Mouse (Mus musculus) CD8-positive naive resting alpha-beta T cell, adult 2 months (primary cell): ENCODE measurements around the gene Prr14l.
"Not testable (repeated sequence)": the region's sequence is repeated elsewhere in the genome, so short reads cannot be mapped to it uniquely, and the experiment has no call there.

Source experiments
- DNase-seq, 2 experiments: peaks; one replicate each; pipeline ENCODE4 v3.0.0; 2022; ENCODE audit warnings: low read depth in 2 of 2, low spot score in 2 of 2

Prr14l gene

DNA sequence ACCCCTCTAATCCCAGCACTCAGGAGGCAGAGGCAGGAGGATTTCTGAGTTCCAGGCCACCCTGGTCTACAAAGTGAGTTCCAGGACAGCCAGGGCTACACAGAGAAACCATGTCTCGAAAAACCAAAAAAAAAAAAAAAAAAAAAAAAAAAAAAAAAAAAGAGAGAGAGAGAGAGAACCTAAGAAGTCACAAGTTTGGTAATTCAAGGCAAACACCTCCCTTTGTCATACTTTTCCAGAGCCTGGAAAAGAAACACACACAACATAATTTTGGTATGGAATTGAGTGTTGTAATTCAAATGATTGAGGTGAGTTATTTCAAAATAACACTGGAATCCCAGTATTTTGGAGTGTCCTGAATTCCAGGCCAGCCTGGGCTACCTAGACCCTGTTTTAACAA is 67.6 kb downstream of the Prr14l start:
- DNase-seq, result not testable (repeated sequence)

DNA sequence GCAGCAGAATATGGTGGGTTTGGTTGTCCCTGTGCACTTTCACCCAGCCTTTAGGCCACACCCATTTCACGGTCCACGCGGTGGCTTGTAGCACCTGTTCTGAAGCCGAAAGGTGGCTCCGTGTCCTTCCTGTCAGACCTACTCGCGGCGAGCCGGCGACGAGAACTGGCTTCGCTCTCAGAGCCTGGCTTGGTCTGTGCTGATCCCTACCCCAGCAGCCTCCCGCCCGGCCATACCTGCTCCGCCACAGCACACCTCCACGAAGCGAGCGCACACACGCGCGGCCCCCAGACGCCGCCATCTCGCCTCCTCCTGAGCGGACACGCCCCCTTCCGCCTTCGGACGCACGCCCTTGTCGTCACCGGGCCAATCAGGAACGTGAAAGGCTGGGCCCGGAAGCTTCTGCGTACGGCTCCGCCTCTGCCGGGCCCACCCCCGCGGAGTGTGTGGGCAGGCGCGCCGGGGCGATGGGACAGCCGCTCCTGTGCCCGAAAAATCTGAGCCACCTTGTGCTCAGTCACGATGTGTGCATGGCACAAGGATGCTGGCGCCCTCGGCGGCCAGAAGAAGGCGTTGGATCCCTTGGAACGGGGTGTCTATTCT is 68.6 kb downstream of the Prr14l start, which contains the start of gene Pisd:
TSS of gene Pisd (minus strand) at position 334 of the 603 bp plus-strand sequence.
- peak; percentile 89 to 90 for DNase-seq

DNA sequence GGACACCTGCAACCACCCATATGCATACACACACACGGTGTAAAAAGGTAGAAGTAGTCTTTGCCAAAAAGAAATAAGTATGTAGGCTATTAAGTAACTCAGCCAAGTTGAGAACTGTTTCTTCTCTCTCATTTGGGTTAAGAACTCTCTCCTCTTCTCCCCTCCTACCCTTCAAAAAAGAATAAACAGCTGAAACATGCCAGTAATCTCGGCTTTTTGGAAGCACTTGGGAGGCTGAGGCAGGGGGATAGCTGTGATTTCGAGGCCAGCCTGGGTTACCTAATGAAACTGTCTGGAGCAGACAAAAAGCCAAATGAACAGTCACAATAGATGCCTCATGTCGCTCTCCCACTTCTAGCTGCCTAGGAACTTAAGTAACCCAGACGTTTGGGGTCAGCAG is 69.3 kb downstream of the Prr14l start:
- DNase-seq, result no peak

DNA sequence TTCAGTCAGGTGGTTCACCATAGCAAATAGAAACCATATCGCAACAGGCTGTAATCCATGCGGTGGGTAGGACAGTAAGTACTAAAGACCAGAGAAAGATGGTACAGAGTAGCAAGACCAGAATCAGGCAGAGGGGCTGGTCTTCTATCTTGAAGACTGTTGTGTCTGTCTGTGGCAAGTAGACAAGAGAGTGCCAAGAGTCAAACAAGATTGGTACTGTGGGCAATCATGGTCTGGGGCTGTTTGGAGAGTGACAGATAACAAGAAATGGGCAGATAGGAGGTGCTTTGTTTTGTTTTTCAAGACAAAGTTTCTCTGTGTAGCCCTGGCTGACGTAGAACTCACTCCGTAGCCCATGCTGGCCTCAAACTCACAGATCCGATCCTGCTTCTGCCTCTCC is 72.5 kb downstream of the Prr14l start:
- DNase-seq, result no peak

DNA sequence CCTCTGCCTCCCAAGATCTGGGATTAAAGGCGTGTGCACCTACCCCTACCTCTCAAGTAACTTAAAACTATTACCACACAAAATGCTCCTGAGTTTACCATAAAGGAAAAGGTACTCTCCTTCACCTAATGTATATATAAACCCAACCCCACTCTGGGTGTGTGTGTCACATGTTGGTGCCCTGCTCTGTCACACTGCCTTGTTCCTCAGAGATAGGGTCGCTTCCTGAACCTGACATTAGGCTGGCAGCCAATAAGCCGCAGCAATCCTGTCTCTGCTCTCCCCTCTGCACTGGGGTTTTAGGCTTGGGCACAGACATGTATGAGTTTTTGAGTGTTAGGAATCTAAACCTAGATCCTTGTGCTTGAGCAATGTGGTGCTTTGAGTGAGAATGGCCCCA is 75.9 kb downstream of the Prr14l start:
- DNase-seq, result no peak

DNA sequence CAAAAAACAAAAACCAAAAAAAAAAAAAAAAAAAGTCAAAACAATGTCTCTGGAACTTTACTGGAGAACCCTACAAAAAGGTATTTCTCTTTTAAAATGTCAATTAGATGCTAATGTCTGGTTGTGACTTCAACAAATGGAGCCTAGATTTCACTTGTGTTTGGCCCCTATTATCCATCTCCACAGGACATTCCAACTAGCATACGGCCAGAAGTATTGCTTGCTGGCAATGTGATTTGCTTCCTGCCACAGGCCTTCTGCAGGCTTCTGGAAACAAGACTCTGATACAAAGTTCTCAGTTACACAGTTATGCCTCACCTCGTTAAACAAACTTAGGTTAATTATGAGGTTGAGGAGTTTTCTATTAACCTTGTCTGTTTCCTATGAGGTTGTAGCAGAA is 81.7 kb downstream of the Prr14l start:
- no peak for DNase-seq

DNA sequence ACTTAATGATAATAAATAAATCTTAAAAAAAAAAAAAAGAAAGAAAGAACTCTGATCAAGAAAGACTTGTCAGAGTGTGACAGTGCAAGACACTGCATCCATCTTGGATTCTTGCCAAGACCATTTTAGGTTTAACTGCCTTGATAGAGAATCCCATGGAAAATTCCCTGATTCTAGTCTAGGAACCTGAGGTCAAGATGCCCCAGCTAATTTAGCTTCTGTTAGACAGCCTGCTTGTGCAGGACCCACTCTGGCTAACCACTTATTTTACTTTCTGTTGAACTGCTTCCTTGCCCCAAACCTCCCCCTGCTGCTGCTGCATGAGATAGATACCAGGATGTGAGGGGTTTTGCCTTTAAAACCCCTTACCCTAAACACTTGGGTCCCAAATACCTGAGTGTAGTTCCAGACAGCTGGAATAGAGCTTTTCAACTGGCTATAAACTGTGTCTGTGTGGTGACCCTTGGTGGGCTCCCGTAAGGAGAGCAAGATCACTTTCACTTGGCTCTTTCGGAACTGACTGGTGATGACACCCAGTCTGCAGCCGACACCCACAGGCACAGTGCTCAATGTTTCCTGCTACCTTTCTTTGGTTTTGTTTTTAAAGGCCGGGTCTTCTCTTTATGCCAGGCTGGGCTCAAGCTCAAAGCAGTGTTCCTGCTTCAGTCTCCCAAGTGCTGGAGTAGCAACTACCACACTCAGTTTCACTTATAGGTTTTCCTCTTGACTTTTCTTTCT is 86.3 kb downstream of the Prr14l start:
- DNase-seq, result no peak

DNA sequence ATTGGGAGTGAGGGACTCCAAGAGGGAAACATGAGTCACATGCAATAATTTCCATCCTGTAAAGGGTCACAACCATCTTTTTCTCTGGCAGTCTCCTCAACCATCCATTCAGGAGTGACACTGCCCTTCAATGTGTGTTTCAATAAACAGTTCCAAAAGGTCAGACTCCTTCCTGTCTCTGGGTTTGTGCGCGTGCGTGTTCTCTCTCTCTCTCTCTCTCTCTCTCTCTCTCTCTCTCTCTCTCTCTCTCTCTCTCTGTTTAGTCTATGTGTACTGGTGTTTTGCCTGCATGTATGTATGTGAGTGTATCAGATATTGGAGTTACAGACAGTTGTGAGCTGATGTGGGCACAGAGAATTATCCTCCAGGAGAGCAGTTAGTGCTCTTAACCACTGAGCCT is 87.1 kb downstream of the Prr14l start:
- DNase-seq, result no peak

DNA sequence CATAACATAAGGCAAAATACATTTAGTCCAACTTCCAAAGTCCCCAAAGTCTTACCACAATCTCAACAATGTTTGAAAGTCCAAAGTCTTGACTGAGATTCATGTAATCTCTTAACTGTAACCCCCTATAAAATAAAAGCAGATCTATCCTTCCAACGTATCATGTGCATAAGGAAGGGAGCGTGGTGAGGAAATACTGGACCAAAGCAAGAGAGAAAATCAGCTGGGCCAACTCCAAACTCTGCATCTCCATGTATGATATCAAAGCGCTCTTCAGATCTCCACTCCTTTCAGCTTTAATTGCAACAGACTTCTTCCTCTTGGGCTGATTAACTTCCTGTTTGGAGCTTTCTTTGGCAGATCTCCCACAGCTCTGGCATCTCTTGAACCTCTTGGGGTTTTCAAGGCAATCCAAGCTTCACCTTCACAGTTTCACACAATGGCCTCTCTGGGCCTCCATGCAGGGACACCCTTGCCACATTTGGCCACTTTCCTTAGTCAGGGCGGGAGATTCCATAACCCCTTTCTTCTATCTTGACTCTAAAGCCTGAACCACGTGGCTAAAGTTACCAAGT is 92.4 kb downstream of the Prr14l start:
- no peak for DNase-seq

DNA sequence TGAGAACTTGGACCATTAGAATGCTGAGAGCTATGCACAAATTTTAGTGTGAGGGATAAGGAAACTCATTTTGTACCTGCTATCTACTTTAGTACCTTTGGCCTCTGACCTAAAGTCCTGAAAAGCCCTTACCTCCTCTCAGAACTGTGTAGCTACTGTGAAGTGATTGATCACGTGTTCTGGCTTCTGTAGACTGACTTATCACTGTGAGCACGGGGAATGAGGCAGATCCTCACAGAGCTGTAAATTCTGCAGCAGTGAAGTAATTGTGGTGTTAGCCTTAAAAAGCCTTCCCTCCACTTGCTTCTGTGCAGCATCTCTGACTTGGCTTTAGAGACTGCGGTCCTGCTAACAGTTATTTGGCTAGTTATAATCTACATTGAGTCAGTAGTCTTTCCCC is 93.3 kb downstream of the Prr14l start:
- no peak for DNase-seq

DNA sequence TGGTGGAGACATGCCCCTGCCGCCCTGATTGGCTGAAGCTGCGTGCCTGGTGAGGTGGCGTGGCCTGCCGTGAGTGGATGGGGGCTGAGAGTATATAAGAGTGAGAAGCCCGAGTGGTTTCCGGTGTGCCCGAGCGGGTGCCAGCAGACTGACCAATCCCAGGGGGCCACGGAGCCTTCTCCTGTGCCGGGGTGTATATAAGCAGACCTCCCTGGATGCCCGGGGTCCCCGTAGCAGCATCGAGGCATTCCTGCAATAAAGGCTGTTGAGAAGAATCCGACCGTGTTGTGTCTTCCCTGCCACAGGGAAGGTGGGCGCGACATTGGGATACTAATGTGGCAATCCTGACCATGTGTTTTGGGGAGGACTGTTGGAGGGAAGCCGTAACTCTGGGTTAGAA is 93.7 kb downstream of the Prr14l start:
- DNase-seq, result not testable (repeated sequence)

DNA sequence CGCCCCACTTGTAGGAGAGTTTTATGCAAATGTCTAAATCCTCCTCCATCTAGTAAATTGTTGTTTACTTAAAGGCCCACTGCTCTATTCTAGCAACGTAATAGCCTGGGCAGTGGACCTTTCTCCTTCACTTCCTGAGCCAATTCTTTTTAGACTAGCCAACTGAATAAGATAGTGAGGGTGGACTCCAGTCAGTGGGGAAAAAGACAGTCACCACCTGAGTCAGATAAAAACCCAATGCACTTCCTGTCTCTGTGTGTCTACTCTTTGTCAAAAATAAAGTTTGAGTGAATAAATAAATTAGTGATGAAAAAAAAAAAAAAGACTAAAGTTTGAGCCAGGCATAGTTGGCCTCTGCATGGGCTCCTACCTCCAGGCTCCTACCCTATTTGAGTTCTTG is 94.4 kb downstream of the Prr14l start:
- no peak for DNase-seq

DNA sequence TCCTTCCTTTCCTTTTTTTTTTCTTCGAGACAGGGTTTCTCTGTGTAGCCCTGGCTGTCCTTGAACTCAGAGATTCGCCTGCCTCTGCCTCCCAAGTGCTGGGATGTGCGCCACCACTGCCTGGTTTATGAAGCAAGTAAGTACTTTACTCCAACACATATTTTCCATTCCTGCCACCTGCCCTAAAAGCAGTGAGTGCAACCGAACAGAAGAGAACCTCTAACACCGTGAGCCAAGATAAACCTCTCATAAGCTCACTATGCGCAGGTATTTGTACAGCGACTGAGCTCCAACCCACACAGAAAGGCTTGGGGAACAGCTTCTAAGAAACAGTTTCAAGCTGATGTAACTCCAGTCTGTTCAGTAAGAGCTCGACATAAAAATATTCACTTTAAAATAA is 97.9 kb downstream of the Prr14l start:
- DNase-seq, result no peak

DNA sequence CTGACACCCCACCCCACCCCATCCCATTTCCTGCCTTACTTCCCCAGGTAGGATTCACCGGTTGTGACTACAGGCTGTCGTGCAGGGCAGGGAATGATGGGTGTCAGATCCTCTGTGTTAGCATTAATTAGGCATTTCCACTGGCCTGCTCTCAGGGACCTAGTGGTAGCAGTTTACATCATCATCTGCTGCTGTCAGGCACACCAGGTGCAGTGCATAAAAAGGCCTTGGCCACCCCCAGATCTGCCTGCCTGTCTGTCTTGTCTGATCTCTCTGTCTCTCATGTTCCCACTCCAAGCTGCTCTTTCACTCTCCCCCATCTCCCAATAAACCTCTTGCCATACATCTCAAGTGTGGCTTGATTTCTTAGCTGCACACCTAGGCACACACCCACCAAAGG is 102.3 kb downstream of the Prr14l start:
- no peak for DNase-seq

DNA sequence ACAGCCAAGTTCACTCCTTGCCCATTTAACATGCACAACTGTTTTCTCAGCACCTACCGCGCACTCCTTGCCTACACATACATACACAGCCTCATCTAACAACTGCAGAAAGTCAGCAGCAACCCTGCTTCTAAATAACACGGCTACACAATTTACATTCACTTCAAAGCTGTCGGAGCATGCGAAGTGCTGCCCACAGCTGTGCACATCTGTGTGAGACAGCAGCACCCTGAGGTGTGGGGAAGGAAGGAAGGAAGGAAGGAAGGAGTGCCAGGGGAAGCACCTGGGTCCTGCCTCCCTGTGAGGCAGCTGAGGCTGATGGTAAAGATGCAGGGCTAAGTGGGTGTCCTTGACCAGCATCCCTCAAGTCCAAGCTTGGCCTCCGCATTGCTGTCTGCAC is 105.1 kb downstream of the Prr14l start:
- no peak for DNase-seq

DNA sequence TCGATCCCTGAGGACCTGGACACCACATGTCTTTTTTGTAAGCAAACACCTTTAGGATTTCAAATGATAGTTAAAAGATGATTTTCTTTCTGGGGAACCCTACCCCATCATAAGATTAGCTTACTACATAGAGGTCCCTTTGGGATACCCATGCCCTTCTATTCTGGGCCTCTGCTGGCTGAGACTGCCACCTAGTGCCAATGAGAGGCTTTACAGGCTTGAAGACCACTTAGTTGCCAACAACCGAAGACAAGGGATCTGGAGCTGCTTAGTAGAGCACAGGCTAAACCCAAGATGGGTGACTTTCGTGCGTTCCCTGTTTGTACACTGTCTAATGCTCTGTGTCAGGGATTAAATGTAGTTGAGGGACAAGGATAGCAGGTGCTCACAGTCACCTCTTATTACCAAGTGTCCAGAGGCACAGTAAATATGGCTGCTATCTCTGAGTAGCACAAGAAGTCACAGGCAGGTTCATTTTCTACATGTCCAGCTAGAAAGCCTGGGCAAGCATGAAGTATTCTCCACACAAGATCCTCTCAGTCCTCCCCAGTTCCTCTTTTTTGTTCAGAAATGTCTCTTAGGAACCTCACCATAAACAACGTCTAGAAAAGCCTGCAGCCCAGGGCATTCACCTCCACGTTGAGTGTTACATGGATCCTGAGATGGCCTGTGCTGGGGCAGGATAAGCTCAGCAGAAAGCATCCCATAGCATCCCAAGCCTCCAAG is 106.2 kb downstream of the Prr14l start:
- peak; percentile 18 to 28 for DNase-seq

DNA sequence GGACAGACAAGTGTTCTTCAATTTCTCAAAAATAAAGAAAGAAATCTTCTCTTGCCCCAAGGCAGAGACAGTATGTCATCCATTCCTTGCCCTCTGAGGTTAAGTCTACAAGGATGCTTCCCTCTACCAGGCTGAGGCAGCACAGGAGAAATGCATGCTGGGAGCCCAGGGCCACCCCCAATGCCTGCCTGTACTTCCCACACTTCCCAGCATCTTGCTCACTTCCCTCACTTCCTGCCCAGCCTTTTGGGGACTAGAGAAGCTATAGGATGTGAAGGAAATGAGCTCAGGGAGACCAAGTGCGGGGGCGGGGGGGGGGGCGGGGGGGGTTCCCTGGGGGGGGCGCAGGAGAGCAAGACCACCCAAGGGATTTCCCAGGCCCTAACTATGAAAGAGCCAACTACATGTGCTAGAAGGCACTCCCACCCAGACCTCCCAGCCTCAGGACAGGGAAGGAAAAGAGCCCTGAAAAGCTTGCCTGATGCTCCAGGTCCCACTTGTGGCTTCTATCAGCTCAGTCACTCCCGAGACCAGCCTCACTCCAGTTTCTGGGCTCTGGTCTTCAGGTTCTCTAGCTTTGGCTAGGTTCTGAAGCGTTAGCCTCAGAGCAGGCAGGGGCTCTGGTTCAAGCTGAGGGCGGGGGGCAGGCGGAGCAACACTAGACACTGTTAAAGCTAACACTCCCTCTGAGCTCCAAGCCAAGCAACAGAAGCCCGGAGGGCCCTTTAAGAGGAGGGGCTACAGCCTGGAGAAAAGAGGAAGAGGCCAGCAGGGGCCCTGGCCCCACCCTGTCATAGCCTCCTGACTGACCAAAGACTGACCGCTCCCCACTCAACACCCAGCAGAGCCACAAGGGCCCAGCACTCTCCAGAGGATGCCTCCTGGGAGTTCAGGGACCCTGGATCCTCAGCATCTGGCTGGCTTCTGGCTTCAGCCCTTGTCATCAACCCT is 108.1 kb downstream of the Prr14l start:
- DNase-seq, result no peak

DNA sequence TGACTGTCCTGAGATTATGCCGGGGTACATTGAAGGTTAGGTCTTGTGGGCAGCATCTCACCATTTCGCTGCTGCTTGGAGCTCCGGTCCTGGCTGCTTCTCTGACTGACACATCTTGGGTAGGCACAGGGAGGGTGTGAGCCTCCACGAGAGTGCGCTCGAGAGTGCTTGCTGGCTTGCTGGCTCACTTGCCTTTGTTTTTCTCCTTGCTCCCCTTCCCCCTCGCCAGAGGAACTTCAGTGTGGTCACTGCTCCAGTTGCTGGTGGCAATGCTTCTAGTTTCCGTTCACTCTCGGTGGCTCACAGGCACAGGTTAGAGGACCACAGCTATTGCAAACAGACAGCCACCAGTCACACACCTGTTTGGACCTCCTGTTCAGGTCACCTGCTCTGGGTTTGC is 111.9 kb downstream of the Prr14l start:
- no peak for DNase-seq

DNA sequence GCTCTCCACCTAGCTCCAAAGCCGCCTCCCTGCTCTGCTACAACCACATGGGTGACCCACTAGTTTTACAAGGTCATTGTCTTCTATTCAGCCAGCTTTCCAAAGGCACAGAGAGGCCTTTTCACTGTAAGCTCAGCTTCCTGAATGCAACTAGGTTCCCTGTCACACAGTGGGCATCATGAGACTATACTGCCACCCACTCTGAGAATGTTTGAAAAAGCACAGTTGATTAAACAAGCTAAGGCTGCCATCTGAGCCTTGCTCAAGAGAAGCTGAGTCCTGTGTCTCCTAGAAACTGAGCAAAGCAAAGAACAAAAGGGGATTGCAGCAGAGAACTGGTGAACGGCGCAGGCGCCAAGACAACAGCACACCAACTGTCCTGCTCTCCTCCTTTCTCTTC is 112.7 kb downstream of the Prr14l start:
- DNase-seq, result not testable (repeated sequence)

DNA sequence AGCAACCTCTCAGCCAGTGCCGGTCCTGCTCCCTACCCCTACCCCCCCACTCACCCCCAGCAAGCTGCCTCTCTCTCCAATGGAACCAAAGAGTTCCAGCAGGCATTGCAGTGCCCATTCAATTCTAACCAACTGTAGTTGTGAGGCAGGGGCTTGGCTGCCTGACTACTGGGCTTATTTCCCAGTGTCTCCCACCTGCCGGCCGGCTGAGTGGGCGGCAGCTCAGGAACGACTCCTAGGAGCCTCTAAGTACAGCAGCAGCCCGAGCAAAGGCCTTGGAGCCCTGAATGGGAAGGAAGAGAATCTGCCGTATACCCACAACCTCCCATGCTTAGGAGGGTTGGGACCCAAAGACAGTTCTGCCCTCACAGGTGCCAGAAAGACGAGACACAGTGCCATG is 113.2 kb downstream of the Prr14l start:
- DNase-seq, result not testable (repeated sequence)

DNA sequence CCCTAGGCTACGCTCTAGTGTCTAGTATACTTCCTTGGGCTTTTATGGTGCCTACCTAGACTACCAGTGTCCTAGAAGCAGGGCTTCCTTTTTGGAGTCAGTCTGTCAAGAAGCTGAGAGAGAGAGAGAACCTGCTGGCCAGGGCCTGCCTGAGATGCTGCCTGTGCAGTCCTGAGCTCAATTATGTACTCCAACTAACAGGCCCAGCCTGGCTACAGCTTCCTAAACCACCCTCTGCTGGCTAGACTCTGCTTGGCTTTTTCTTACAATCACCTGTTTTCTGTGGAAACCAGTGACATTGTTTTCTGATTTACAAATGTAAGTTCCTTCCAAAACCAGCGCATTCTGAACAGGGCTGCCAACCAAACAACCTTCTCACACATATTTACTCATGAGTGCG is 113.9 kb downstream of the Prr14l start:
- DNase-seq, result no peak
